Mouse (Mus musculus): ENCODE data around the gene Ccdc61.

Gene Ccdc61

GRCm38 (mm10) chr7:18858310-18858916 is 51.8 kb downstream of the Ccdc61 start:
- DNase-seq (ENCODE audit: low read depth, low spot score) = no peak

- DNase-seq (ENCODE audit: low read depth, low spot score) = no peak
These were observed 61.8 kb downstream of the Ccdc61 start for GRCm38 (mm10) chr7:18848395-18848794.

- no peak for DNase-seq (ENCODE audit: low read depth, low spot score)
These were observed 65.4 kb downstream of the Ccdc61 start for GRCm38 (mm10) chr7:18844811-18845210.

GRCm38 (mm10) chr7:18841174-18841567 is 69.0 kb downstream of the Ccdc61 start:
- DNase-seq (ENCODE audit: low read depth, low spot score) = no peak

All from forelimb bud, embryonic 11.5 days (tissue).